Mouse (Mus musculus): ENCODE measurements around the gene Rbm7.

GRCm38 (mm10) chr9:48443873-48444272 lies 51.2 kb downstream of the Rbm7 start:
- no peak for TF ChIP-seq POLR2A (IDR thresholded peaks at IDR 0.05; ENCODE audit: insufficient read depth, low read depth, low read length)
- TF ChIP-seq CTCF (IDR thresholded peaks at IDR 0.05) = no peak
- TF ChIP-seq EP300 (IDR thresholded peaks at IDR 0.05; ENCODE audit: insufficient read depth, low read depth, low read length) = no peak

All from heart, adult 2 months (tissue).